Mouse (Mus musculus) midbrain, embryonic 11.5 days (tissue): Measurements from ENCODE around the gene Tbp. TPM values are rescaled to one million over a fixed set of nuclear protein-coding genes. Genes with fewer than 3 reads are reported as not detected.
A peak's percentile ranks its signal among the peaks of the same experiment; 100 is the strongest.

Experiments
- ATAC-seq: fragments of 200-750 bp; cut with Nextera tagmentation; 2 replicates; pipeline ENCODE4 v1.8.0; 2017; ENCODE audit warnings: moderate TSS enrichment, moderate library complexity; ENCODE audit not compliant: low FRiP score
- DNase-seq: peaks from one replicate; pipeline ENCODE4 v3.0.0; 2015; ENCODE audit warnings: low spot score; ENCODE audit errors: missing footprints
- H3K27ac ChIP-seq: fragments of 300-500 bp; sonication (generic); 2 replicates; pipeline ENCODE4 v1.5.1; 2014; ENCODE audit warnings: low read depth, low read length
- H3K27me3 ChIP-seq: fragments of 300-500 bp; sonication (generic); 2 replicates; pipeline ENCODE4 v1.6.1; 2014; ENCODE audit warnings: mild to moderate bottlenecking, low read length, moderate library complexity, mixed read lengths; ENCODE audit not compliant: control insufficient read depth, insufficient read depth
- H3K36me3 ChIP-seq: fragments of 300-500 bp; sonication (generic); 2 replicates; pipeline ENCODE4 v1.6.1; 2014; ENCODE audit warnings: mild to moderate bottlenecking, low read length, moderate library complexity, mixed read lengths; ENCODE audit not compliant: control insufficient read depth, insufficient read depth
- H3K4me1 ChIP-seq: fragments of 300-500 bp; sonication (generic); 2 replicates; pipeline ENCODE4 v1.6.1; 2014; ENCODE audit warnings: low read length; ENCODE audit not compliant: control insufficient read depth, insufficient read depth
- H3K4me2 ChIP-seq: fragments of 300-500 bp; sonication (generic); 2 replicates; pipeline ENCODE4 v1.6.1; 2014; ENCODE audit warnings: mild to moderate bottlenecking, moderate library complexity
- H3K4me3 ChIP-seq: fragments of 300-500 bp; sonication (generic); 2 replicates; pipeline ENCODE4 v1.5.1; 2014; ENCODE audit warnings: low read depth, low read length
- H3K9ac ChIP-seq: fragments of 300-500 bp; sonication (generic); 2 replicates; pipeline ENCODE4 v1.6.1; 2014; ENCODE audit warnings: low read length
- H3K9me3 ChIP-seq: fragments of 300-500 bp; sonication (generic); 2 replicates; pipeline ENCODE4 v1.6.1; 2016; ENCODE audit warnings: low read length; ENCODE audit not compliant: control insufficient read depth
- WGBS: fragments of 180-500 bp; shearing (Covaris S2); extraction: QIAGEN DNeasy Blood & Tissue Kit; methylation state at CpG from one replicate; pipeline ENCODE4 v1.1.7; 2014; 5-methylcytosine and 5-hydroxymethylcytosine counted together
- polyA plus RNA-seq: library from polyadenylated mRNA; unstranded; fragments of >200 nt; fragmentation: Nextera tagmentation; extraction: Ambion mirVana; gene quantifications from 2 replicates; pipeline ENCODE4 v1.2.1, GENCODE M21; 2014

Tbp gene
- polyA plus RNA-seq, 1 experiment from 2014 or later, result 85.5 TPM

DNA sequence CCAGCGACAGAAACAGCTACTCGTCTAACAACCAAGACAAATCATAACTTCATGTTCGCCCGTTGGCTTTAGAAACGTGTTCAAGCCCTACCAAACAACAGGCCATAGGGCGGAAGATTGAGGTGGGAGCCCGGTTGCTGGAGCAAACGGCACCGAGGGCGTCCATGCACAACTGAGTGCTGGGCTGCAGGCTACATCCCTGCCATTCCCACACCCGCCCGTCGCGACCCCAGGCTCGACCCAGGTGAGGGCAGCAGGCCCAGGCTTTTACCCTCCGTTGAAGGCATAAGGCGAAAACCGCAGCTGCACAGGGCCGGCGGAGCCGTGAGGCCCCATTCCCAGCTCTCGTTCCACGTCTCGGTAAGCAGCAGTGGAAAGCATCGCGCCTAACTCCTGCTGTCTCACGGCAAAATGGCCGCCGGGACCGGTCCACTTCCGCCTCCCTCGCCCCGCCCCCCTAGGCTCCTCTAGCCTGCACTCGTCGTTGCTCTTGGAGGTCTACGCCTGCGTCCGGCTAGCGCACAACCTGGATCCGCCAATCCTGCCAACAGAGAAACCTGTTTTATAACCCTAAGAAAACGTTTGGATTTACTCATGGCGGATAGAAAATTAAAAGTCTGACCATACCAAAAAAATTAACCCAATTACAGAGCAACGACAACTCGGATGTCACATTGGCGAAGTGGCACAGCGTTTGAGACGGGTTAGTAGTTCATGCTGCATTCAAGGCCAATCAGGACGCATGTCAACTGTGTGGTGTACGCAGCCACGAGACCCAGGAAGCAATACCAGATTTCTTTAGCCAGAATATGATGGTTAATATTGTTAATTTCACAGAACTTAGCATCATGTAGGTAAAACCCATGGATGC, 1.6 kb upstream of the Tbp start:
- DNase-seq (peak; percentile 98), ATAC-seq (peak; percentile 95)
- under 1% methylated on average over 50 of the region's 50 CpGs for WGBS
- Histone ChIP-seq H3K4me3 (peak overlapping the region; percentile 73), H3K9me3 (no peaks in the 10 kb centered on the region), H3K9ac (peak overlapping the region; percentile 77), H3K27me3 (no peaks in the 10 kb centered on the region), H3K4me2 (peak overlapping the region; percentile 92), H3K4me1 (peaks cover 15% of the 10 kb centered on the region), H3K27ac (peak overlapping the region; percentile 76), H3K36me3 (peaks cover under 1% of the 10 kb centered on the region; the same call in 1 of the 2 replicates)

DNA sequence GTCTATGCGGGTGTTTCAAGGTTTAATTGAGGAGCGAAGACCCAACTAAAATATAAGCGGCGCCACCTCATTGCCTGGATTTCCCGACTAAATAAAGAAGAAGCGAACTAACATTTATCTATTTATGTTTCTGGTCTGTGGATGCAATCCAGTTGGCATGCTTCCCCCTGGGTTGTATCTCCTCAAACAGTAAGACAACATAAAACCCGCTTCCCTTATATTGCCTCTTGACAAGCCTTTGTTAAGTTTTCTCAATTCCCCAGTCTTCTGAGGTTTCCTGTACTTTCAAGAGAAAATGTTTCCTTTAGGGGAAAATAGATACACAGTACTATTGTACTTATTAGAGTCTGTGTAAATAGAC, 955 bp upstream of the Tbp start:
- Histone ChIP-seq H3K9me3 (no peaks in the 10 kb centered on the region), H3K27ac (no peak overlapping the region), H3K4me3 (peak overlapping the region; percentile 73), H3K9ac (peak overlapping the region; percentile 17; the same call in 1 of the 2 replicates), H3K4me1 (peaks cover 15% of the 10 kb centered on the region), H3K27me3 (no peaks in the 10 kb centered on the region), H3K36me3 (no peaks in the 10 kb centered on the region; the same call in 1 of the 2 replicates), H3K4me2 (peak overlapping the region; percentile 92)
- 46% methylated on average over 7 of the region's 7 CpGs for WGBS
- ATAC-seq, result no peak
- DNase-seq, result no peak

DNA sequence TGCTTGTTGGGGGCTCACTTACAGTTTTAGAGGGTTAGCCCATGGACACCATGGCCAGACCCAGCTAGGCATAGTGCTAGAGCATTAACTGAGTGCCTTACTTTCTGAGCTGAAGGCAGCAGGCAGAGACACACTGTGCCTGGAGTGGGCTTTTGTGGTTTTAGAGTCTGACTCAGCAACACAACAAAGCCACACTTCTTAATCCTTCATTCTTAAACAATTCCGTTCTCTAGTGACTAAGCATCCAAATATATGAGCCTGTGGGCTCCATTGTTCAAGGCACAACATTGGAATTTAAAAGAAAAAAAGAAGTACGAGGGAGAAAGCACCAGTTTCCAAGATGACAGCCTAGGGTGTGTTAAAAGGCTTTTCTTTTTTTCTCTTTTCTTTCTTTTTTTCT, 11.0 kb downstream of the Tbp start:
- no peak overlapping the region for H3K4me3 ChIP-seq
- ATAC-seq (no peak), DNase-seq (no peak)
- H3K27me3 ChIP-seq, result no peaks in the 10 kb centered on the region
- no peak overlapping the region for H3K9ac ChIP-seq
- H3K4me1 ChIP-seq, result no peaks in the 10 kb centered on the region
- no peaks in the 10 kb centered on the region; the same call in 1 of the 2 replicates for H3K9me3 ChIP-seq
- peaks cover 48% of the 10 kb centered on the region for H3K36me3 ChIP-seq
- H3K27ac ChIP-seq, result no peak overlapping the region
- no peak overlapping the region for H3K4me2 ChIP-seq
- 81% methylated on average over 2 of the region's 2 CpGs for WGBS

DNA sequence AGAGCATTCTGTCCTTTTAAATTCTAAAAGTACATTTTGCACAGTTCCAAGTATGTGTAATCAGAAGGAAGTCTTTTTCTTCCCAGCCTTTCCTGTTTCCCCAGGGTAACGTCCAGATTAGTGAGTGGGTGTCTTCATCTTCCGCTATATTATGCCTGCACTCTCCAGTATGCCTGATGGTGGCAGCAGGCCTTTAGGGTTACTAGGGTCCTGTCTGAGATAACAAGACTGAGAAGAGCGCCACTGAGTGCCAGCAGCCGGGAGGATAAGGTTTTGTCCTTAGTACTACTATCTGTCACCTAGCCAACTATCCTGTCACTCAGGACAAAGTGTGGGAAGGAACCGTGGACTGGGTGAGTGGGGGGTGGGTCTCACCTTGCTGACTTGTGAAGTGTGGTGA, 18.1 kb downstream of the Tbp start:
- Histone ChIP-seq H3K36me3 (peaks cover 28% of the 10 kb centered on the region), H3K4me2 (no peak overlapping the region), H3K9ac (no peak overlapping the region), H3K9me3 (no peaks in the 10 kb centered on the region), H3K4me3 (no peak overlapping the region), H3K27me3 (no peaks in the 10 kb centered on the region), H3K27ac (no peak overlapping the region), H3K4me1 (no peaks in the 10 kb centered on the region)
- DNase-seq (no peak), ATAC-seq (no peak)
- 85% methylated on average over 5 of the region's 5 CpGs for WGBS

DNA sequence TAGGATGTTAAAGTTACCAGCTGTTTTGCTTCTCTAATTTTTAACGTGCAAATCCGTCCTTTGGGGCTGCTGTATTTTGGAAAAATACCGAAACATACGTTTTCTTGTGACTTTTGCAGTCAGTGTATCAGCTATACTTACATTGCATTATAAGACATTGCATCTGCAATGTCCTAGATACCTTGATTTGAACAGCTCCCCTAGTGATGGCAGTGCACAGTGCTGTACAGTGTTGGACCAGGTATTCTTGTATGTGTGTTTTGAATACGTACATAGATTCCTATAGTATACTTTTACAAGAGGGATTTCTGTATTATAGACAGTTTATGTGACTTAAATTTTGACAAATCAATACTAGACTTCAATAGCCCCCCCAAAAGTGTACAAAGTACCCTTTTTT, 18.5 kb downstream of the Tbp start:
- Histone ChIP-seq H3K4me1 (no peaks in the 10 kb centered on the region), H3K36me3 (peaks cover 28% of the 10 kb centered on the region), H3K27ac (no peak overlapping the region), H3K4me3 (no peak overlapping the region), H3K9me3 (no peaks in the 10 kb centered on the region), H3K9ac (no peak overlapping the region), H3K27me3 (no peaks in the 10 kb centered on the region), H3K4me2 (no peak overlapping the region)
- ATAC-seq, result no peak
- WGBS, result 93% methylated on average over 5 of the region's 5 CpGs
- no peak for DNase-seq

DNA sequence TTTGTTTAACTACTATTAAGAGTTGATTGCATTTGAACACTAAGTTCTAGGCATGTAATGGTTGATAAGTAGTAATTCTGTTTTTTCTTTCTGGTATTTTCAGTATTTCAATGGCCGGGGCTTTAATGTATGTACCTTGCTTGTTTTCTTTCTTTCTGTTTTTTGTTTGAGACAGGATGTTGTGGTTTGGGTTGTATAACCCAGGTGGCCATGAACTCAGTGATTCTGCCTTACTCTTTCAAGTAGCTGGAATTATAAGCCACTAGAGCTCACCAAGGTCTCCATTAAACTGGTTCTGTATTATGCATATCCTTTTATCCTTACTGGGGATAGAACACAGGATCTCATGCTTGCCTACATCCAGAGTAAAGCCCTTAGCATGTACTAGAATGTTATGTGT, 19.1 kb downstream of the Tbp start:
- H3K27me3 ChIP-seq, result no peaks in the 10 kb centered on the region
- peaks cover 24% of the 10 kb centered on the region for H3K36me3 ChIP-seq
- H3K4me2 ChIP-seq, result no peak overlapping the region
- no peaks in the 10 kb centered on the region for H3K9me3 ChIP-seq
- ATAC-seq (no peak), DNase-seq (no peak)
- no peaks in the 10 kb centered on the region for H3K4me1 ChIP-seq
- H3K27ac ChIP-seq, result no peak overlapping the region
- 97% methylated on average over 1 of the region's 1 CpGs for WGBS
- no peak overlapping the region for H3K4me3 ChIP-seq
- H3K9ac ChIP-seq, result no peak overlapping the region

DNA sequence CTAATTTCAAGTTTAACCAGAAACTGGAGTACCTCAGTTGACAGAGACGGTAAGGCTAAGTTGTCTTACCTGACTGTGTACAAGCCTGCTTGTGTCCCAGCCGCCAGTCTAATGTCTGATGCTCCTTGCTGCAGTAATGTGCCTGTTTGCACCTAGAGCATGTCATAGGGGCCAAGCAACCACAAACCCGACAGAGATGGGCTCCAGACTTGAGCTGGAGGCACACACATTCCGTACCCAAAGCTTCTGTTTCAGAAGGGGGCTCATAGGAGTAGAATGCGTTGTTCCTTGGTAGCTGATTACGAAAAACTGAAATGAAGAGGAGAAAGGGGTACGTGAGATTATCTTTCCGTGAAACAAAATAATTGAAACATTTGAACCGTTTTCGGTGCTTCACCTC, 26.6 kb downstream of the Tbp start:
- peak overlapping the region; percentile 78 for H3K4me3 ChIP-seq
- no peaks in the 10 kb centered on the region for H3K9me3 ChIP-seq
- H3K4me1 ChIP-seq, result peaks cover 5% of the 10 kb centered on the region; the same call in 1 of the 2 replicates
- H3K27me3 ChIP-seq, result no peaks in the 10 kb centered on the region
- peaks cover 2% of the 10 kb centered on the region; the same call in 1 of the 2 replicates for H3K36me3 ChIP-seq
- peak overlapping the region; percentile 61 for H3K4me2 ChIP-seq
- H3K9ac ChIP-seq, result peak overlapping the region; percentile 86
- WGBS, result 20% methylated on average over 10 of the region's 10 CpGs
- DNase-seq, result peak; percentile 83
- no peak for ATAC-seq
- H3K27ac ChIP-seq, result no peak overlapping the region

DNA sequence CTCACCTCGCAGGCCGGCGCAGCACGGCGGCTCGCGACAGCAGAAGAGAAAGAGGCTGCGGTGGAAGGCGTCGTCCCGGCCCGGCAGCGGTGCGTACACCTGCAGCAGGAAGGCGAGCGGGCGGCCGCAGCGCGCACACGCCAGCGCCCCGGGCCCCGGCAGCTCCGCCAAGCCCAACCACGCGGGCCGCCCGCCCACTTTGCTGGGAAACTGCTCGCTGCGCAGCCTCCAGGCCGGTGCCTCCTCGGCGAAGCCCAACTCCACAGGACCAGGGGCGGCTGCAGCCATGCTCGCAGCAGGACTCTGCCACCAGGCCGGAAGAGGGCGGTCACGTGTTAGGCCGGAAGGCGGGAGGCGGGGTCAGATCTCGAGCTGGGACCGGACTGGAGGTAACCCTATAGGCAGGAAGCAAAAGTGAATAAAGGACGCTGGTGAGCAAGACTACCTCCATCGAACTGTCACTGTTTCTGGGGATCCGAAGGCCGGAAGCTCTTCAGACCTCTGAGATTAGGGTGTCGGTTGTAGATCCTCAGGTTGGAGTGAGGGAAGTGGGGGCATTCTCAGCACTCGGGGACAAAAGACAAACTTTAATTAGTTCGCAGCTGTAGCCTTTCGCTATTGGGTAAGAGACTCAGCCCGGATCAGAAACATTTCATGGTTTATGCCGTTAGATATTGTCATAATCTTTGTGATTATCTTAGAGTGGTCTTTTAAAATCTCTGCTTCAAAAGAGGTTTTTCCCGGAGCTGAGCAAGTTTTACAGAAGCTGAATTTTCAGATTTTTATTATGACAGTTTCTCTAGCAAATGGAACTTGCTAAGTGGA, 27.5 kb downstream of the Tbp start, which contains the start of gene Pdcd2:
TSS of gene Pdcd2 (minus strand) at position 316 of the 825 bp plus-strand sequence.
- Histone ChIP-seq H3K27ac (peak within 1 kb of the TSS; percentile 55; the same call in 1 of the 2 replicates), H3K4me3 (peak within 1 kb of the TSS; percentile 78), H3K9ac (peak within 1 kb of the TSS; percentile 86), H3K4me1 (peaks cover 5% of the 10 kb centered on the region; the same call in 1 of the 2 replicates), H3K36me3 (peaks cover 2% of the 10 kb centered on the region; the same call in 1 of the 2 replicates), H3K27me3 (no peaks in the 10 kb centered on the region), H3K4me2 (peak within 1 kb of the TSS; percentile 61), H3K9me3 (no peaks in the 10 kb centered on the region)
- ATAC-seq (peak; percentile 99), DNase-seq (peak; percentile 98)
- 2% methylated on average over 52 of the region's 55 CpGs for WGBS

DNA sequence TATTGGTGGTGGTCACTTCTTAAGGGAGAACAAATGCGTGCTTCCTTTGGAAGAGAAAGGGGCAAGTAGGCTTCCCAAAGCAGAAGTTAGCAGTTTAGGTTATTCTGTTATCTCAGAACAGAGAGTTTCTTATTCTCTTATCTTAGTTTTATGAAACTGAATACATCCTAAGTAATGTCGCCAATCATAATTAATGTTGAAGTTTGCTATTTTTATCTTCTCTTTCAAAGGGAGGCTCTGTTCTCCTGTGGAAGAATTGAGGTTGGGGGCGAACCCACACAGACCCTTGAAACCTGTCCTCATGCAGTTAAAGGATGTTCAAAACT, 28.1 kb downstream of the Tbp start:
- ATAC-seq (no peak), DNase-seq (peak; percentile 62)
- Histone ChIP-seq H3K27me3 (no peaks in the 10 kb centered on the region), H3K9me3 (no peaks in the 10 kb centered on the region), H3K27ac (no peak overlapping the region), H3K4me3 (peak overlapping the region; percentile 78), H3K4me1 (peaks cover 5% of the 10 kb centered on the region; the same call in 1 of the 2 replicates), H3K9ac (peak overlapping the region; percentile 86), H3K36me3 (0 out of 2 replicates have a peak, but pooled peaks cover 2% of the 10 kb centered on the region), H3K4me2 (peak overlapping the region; percentile 61)
- 60% methylated on average over 3 of the region's 3 CpGs for WGBS
